Mouse (Mus musculus): ENCODE measurements around the gene Sf3a1.

GRCm38 (mm10) chr11:4197691-4198090, 37.5 kb downstream of the Sf3a1 start:
- TF ChIP-seq CTCF (IDR thresholded peaks at IDR 0.05; ENCODE audit: low read depth) (no peak), EP300 (optimal IDR thresholded peaks at IDR 0.05) (no peak)

All from stomach, postnatal 0 days (tissue).